Mouse (Mus musculus): Measurements from ENCODE around the gene Snrpa1.

- TF ChIP-seq CTCF (IDR thresholded peaks at IDR 0.05; ENCODE audit: borderline replicate concordance, extremely low read depth, insufficient read depth, insufficient read length) (no peak), POLR2A (IDR thresholded peaks at IDR 0.05; ENCODE audit: borderline replicate concordance, extremely low read depth, insufficient read depth, insufficient read length, poor library complexity, severe bottlenecking) (no peak)
These were observed 25.7 kb downstream of the Snrpa1 start for GRCm38 (mm10) chr7:66084546-66084945.
